Mouse (Mus musculus): ENCODE data around the gene Aspdh.

GRCm38 (mm10) chr7:44440479-44440878 is 24.7 kb upstream of the Aspdh start:
- TF ChIP-seq CTCF (IDR thresholded peaks at IDR 0.05; ENCODE audit: low read depth): no peak
- no peak for TF ChIP-seq EP300 (optimal IDR thresholded peaks at IDR 0.05)
